Mouse (Mus musculus): ENCODE measurements around the gene Fmo5.

Fmo5 gene

GRCm38 (mm10) chr3:97630746-97631145, 2.1 kb downstream of the Fmo5 start:
- in situ Hi-C loops (cut with MboI, MseI): no loop called here

DNA sequence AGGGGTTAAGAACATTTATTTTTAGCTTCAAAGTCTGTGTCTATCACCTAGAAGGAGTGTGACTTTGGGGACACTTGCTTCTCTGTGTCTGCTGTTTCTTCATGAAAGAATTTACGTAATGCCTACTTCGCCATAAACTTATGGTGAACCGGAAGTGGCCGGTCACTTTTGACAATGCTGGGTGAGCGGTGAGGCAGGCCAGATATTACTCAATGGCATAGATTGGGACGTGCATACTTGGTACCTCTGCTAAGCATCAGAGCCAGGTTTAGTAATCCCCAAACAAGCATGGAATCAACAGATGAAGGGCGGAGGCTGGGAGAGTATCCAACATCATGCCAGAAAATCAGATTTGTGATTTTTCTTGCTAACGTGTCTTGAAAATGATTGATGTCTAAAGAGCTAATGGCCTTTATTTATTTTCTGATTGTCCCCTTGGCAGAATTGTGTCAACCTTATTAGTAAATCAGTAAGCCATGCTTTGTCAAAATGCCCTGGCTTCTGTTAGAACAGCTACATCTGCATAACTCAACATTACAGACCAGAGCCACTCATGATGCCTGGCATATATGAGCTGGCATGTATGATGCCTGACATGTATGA, 2.8 kb downstream of the Fmo5 start:
- in situ Hi-C loops (cut with MboI, MseI): no loop called here

GRCm38 (mm10) chr3:97633456-97633855, 4.9 kb downstream of the Fmo5 start:
- in situ Hi-C loops (cut with MboI, MseI): no loop called here

GRCm38 (mm10) chr3:97634288-97634761, 5.7 kb downstream of the Fmo5 start:
- in situ Hi-C loops (cut with MboI, MseI): no loop called here

GRCm38 (mm10) chr3:97641396-97641795, 12.8 kb downstream of the Fmo5 start:
- in situ Hi-C loops (cut with MboI, MseI): no loop called here

DNA sequence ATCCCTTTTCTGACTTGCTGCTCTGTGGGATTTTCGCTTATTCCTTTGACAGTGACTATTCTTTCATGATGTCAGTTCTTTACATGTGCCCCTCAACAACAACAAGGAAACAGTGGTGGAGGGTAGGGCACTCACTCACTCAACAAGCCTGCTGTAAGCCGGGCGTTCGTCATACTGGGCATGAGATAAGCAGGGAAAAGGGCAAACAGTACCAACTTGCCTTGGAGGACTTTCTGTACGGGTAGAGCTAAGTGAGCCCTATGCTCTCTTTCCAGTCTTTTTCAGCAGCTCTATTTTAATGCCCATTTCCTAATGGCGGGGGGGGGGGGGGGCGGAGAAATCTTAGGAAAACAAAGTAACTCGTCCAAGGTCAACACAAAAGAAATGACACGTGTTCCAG, 13.4 kb downstream of the Fmo5 start:
- in situ Hi-C loops (cut with MboI, MseI): no loop called here

DNA sequence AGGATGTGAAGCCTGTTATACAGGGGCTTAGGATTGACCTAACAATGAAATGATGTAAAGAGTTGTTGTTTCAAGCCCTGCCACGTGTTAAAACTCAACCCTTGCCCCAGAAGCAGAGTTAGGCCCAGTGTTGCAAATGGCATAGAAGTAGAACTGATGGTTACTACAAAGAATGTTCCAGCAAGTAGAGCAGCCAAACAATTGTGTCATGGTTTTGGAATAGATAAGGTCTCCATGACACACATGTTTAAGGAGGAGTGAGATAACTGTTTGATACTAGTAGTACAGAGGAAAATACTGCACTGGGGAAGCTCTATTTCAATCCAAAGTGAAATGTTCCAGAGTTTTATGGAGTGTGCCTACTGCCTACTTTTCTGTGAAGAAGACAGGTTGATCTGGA, 19.9 kb downstream of the Fmo5 start:
- in situ Hi-C loops (cut with MboI, MseI): no loop called here

DNA sequence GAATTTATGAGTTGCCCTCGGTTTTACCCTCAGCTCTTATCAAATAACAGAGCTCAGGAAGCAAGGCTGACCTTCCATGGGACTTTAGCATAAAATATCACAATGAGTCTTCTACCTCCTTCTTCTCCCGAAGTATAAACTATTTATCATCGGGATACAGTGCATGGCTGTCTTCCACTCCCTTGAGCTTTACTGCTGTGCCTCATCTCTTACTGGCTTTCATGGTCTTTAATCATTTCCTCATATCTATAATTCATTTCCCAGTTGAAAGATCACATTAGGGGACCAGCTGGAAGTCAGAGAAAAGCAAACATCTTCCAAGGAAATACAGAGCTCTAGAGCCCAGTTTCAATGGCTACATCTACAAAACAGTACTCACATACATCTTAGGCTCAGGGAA, 20.4 kb downstream of the Fmo5 start:
- in situ Hi-C loops (cut with MboI, MseI): no loop called here

- in situ Hi-C loops (cut with MboI, MseI): no loop called here
These were observed 20.9 kb downstream of the Fmo5 start for GRCm38 (mm10) chr3:97649469-97649868.

DNA sequence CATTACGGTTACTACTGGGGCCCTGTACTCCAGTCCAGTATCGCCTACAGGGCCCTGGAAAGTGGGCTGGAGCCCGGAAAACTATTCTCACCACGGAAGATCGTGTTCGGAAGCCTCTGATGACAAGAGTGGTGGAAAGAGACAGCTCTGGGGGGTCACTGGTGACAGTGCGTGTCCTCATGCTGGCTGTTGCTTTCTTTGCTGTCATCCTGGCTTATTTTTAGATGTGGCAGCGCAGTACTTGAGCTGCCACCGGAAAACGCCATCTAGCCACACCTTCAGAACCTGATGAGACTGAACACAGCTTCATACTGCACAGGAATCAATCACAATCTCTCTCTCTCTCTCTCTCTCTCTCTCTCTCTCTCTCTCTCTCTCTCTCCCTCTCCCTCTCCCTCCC, 23.0 kb downstream of the Fmo5 start:
- in situ Hi-C loops (cut with MboI, MseI): no loop called here

- in situ Hi-C loops (cut with MboI, MseI): no loop called here
These were observed 25.2 kb downstream of the Fmo5 start for GRCm38 (mm10) chr3:97653781-97654180.

- in situ Hi-C loops (cut with MboI, MseI): no loop called here
These were observed 26.3 kb downstream of the Fmo5 start for GRCm38 (mm10) chr3:97654901-97655300.

DNA sequence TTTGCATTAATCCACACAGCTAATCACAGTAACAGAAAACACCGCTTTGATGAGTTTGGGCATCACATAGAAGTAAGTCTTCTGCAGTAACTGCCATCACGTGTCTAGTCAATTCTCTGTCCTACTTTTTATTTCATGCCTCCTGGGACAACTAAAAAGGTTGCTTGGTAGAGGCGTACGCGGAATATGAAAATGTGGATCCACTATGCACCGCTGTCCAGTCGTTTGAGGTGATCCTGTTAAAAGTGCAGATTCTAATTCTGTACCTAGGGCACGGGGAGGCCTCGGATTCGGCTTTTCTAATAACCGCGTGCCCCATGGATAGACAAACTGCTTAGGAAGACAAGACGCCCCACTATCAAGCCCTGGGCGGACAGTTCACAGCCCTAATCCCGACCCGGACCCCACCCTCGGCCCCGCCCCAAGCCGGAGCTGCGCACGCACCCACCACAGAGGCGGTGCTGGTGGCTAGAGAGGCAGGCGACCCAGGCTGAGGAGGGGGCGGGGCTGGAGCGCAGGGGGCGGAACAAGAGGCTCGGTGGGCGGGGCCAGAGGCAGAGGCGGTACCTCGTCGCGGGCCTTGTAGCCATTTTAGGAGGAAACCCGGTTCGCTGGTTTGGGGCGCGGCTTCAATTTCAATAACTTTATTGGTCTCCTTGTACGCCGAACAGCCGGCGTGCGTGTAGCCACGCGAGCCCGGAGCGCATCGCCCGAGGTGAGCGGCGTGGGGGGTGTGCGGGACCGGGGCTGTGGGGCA, 29.2 kb downstream of the Fmo5 start, which contains the start of gene Prkab2:
Gene Prkab2 (plus strand): TSS at position 539 of the 757 bp plus-strand sequence.
- in situ Hi-C loops (cut with MboI, MseI): no loop called here

GRCm38 (mm10) chr3:97658426-97659193, 30.0 kb downstream of the Fmo5 start:
- in situ Hi-C loops (cut with MboI, MseI): no loop called here

DNA sequence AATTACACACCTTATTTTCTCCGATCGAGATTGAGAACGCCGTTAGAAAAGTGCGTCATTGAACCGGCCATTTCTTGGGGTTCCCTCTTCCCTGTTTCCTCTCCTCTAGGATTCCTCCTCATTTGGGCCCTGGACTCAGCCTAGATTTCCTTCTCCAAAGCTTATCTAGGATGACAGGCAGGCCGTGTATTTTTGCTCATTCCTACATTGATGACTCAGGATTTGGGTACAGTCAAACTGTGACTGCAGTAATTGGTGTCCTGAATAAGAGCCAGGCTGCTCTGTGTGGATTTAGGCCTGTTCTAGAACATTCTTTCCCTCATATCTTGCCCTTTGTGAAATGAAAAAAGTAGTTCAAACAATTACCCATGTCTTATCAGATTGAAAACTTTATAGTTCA, 31.1 kb downstream of the Fmo5 start:
- in situ Hi-C loops (cut with MboI, MseI): no loop called here

GRCm38 (mm10) chr3:97661206-97661605, 32.6 kb downstream of the Fmo5 start:
- in situ Hi-C loops (cut with MboI, MseI): no loop called here

DNA sequence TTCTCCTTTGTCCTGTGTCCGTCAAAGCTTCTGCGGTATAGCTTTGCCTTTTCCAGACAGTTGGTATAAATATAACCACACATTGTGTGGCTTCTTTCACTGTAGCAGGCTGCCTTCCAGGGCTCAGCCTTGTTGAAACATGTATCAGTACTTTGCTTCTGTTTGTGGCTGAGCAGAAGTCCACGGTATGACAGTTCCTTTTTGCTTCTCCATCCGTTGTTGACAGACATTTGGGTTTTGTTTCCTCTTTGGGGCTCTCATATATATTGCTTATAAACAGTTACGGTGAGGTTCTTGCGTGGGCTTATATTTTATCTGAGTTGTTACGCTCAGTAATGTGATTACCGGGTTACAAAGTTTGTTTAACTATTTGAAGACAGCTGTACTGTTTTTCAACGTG, 36.9 kb downstream of the Fmo5 start:
- in situ Hi-C loops (cut with MboI, MseI): no loop called here

- in situ Hi-C loops (cut with MboI, MseI): no loop called here
These were observed 37.5 kb downstream of the Fmo5 start for GRCm38 (mm10) chr3:97666154-97666553.

GRCm38 (mm10) chr3:97667093-97667675, 38.6 kb downstream of the Fmo5 start:
- in situ Hi-C loops (cut with MboI, MseI): no loop called here

DNA sequence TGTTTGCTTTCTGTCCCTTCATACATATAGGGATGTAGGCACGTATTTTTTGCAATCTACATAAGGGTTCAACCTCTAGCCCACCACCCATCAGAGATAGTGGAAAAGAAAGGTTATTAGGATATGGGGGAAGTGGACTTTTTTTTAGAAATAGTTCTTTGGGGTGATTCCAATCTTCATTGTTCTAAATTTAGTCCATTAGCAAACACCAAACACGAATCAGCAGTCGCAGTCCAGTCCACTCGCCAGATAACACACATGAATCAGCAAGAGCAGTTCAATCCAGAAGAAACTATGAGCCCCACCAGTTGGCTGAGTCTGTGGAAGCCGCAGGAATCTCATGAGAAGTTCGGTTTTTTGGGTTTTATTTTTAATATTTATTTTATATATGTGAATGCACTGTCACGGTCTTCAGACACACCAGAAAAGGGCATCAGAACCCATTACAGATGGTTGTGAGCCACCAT, 46.1 kb downstream of the Fmo5 start, which contains the start of gene Gm17651:
Gene Gm17651 (minus strand): TSS at position 51 of the 467 bp plus-strand sequence.
- in situ Hi-C loops (cut with MboI, MseI): no loop called here

GRCm38 (mm10) chr3:97676126-97676525, 47.5 kb downstream of the Fmo5 start:
- in situ Hi-C loops (cut with MboI, MseI): no loop called here

- in situ Hi-C loops (cut with MboI, MseI): no loop called here
These were observed 49.8 kb downstream of the Fmo5 start for GRCm38 (mm10) chr3:97678416-97678815.
